Mouse (Mus musculus) lung, embryonic 15.5 days (tissue): ENCODE measurements around the gene Runx3. TPM values are rescaled to one million over a fixed set of nuclear protein-coding genes. Genes with fewer than 3 reads are reported as not detected.
A peak's percentile ranks its signal among the peaks of the same experiment; 100 is the strongest.

ENCODE experiments used
- ATAC-seq: fragments of 200-750 bp; cut with Nextera tagmentation; 2 replicates; pipeline ENCODE4 v1.8.0; 2017; ENCODE audit warnings: moderate number of reproducible peaks, borderline replicate concordance; ENCODE audit not compliant: low FRiP score, low TSS enrichment; ENCODE audit errors: extremely low read depth
- H3K27ac ChIP-seq: fragments of 300-500 bp; sonication (generic); 2 replicates; pipeline ENCODE4 v1.5.1; 2015; ENCODE audit warnings: moderate library complexity, mild to moderate bottlenecking, inconsistent platforms
- H3K27me3 ChIP-seq: fragments of 300-500 bp; sonication (generic); 2 replicates; pipeline ENCODE4 v1.6.1; 2015; ENCODE audit warnings: inconsistent platforms
- H3K36me3 ChIP-seq: fragments of 300-500 bp; sonication (generic); 2 replicates; pipeline ENCODE4 v1.6.1; 2015; ENCODE audit warnings: inconsistent platforms
- H3K4me1 ChIP-seq: fragments of 300-500 bp; sonication (generic); 2 replicates; pipeline ENCODE4 v1.6.1; 2015; ENCODE audit warnings: inconsistent platforms
- H3K4me2 ChIP-seq: fragments of 300-500 bp; sonication (generic); 2 replicates; pipeline ENCODE4 v1.6.1; 2015; ENCODE audit warnings: inconsistent platforms, mild to moderate bottlenecking, moderate library complexity
- H3K4me3 ChIP-seq: fragments of 300-500 bp; sonication (generic); 2 replicates; pipeline ENCODE4 v1.5.1; 2015; ENCODE audit warnings: mild to moderate bottlenecking, inconsistent platforms
- H3K9ac ChIP-seq: fragments of 300-500 bp; sonication (generic); 2 replicates; pipeline ENCODE4 v1.6.1; 2015; ENCODE audit warnings: inconsistent platforms
- H3K9me3 ChIP-seq: fragments of 300-500 bp; sonication (generic); 2 replicates; pipeline ENCODE4 v1.6.1; 2016; ENCODE audit warnings: inconsistent platforms
- WGBS: fragments of 180-500 bp; shearing (Covaris S2); methylation state at CpG from one replicate; pipeline ENCODE4 v1.1.7; 2015; 5-methylcytosine and 5-hydroxymethylcytosine counted together
- polyA plus RNA-seq: library from polyadenylated mRNA; unstranded; fragments of >200 nt; fragmentation: Nextera tagmentation; extraction: Ambion mirVana; gene quantifications from 2 replicates; pipeline ENCODE4 v1.2.1, GENCODE M21; 2015

Runx3 gene
- polyA plus RNA-seq, 1 experiment from 2014 or later = 0.20 TPM

DNA sequence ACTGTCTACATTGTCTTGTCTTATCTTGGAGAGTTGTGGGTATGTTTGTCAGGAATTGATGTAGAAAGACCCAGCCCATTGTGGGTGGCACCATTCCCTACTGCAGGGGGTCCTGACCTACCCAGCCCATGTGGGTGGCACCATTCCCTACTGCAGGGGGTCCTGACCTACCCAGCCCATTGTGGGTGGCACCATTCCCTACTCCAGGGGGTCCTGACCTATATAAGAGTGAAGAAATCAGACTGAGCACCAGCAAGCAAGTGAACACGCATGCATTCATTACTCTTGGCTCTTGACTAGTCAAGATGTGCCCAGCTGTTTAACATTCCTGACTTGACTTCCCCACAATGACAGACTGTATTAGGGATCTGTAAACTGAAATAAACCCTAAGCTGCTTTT is 69.9 kb downstream of the Runx3 start:
- ATAC-seq = no peak
- H3K27me3 ChIP-seq = no peaks in the 10 kb centered on the region
- no peak overlapping the region for H3K4me2 ChIP-seq
- H3K36me3 ChIP-seq = no peaks in the 10 kb centered on the region
- H3K9ac ChIP-seq = no peak overlapping the region
- H3K9me3 ChIP-seq = no peaks in the 10 kb centered on the region
- H3K4me1 ChIP-seq = no peaks in the 10 kb centered on the region
- H3K27ac ChIP-seq = no peak overlapping the region
- 86% methylated on average over 1 of the region's 1 CpGs for WGBS
- H3K4me3 ChIP-seq = no peak overlapping the region

DNA sequence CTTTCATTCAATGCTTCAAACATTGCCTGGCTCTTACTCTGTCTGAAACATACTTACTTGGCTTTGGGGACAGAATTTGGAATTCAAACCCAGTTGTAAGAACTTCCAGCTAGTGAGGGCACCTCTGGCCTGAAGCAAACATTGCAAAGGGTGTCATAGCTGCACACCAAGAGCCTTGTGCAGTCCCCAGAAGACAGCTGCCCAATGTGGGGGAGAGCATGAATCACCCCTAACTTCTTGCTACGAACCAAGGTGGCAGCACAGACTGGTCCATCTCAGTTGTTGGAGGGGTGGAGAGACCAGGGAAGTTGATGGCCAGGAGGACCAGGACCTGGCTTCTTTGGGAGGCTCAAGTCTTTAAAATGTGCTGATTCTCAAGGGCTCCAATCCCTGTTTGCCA is 70.7 kb downstream of the Runx3 start:
- H3K27ac ChIP-seq = no peak overlapping the region
- no peak for ATAC-seq
- H3K4me2 ChIP-seq = no peak overlapping the region
- H3K9ac ChIP-seq = no peak overlapping the region
- H3K9me3 ChIP-seq = no peaks in the 10 kb centered on the region
- 60% methylated on average over 1 of the region's 1 CpGs for WGBS
- no peak overlapping the region for H3K4me3 ChIP-seq
- no peaks in the 10 kb centered on the region for H3K27me3 ChIP-seq
- no peaks in the 10 kb centered on the region for H3K4me1 ChIP-seq
- no peaks in the 10 kb centered on the region for H3K36me3 ChIP-seq

DNA sequence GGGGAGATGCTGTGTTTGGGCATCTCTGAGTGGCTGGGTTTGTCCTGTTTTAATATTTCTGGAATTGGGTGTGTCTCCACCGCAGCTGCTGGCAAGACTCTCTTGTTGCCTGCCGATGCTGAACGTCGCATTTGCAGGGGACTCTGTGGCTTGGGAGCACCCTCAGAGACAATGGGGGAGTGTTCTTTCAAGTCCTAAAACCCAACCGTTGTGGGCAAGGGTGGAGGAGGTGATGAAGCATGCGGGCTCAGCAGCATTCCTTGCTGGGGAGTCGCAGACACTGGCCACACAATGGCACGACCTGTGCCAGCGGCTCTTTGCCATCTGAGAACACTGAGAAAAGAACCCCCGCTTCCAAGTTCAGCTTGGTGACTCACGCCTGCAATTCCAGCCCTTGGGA is 71.2 kb downstream of the Runx3 start:
- Histone ChIP-seq H3K9ac (no peak overlapping the region), H3K27ac (no peak overlapping the region), H3K9me3 (no peaks in the 10 kb centered on the region), H3K36me3 (no peaks in the 10 kb centered on the region), H3K4me3 (no peak overlapping the region), H3K4me1 (no peaks in the 10 kb centered on the region), H3K27me3 (no peaks in the 10 kb centered on the region), H3K4me2 (no peak overlapping the region)
- WGBS = 69% methylated on average over 11 of the region's 11 CpGs
- ATAC-seq = no peak

DNA sequence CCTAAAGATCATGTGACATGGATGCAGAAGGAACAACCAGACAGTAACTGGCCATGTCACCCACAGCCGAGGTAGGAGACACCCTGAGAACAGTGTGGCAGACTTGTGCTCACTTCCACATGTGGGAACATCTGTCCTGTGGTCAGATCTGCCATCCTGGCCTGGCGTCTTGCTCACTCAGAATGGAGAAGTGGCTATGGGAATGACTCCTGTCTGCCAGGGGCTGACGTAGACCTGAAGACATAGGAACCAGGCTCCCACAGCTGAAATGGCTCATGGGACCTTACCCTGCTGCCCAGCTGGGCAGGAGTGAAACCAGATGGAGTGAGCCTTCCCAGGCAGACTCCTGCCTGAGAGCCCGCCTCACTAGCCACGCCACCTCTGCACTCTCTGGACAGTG is 72.4 kb downstream of the Runx3 start:
- Histone ChIP-seq H3K4me3 (no peak overlapping the region), H3K27ac (no peak overlapping the region), H3K4me2 (no peak overlapping the region), H3K9me3 (no peaks in the 10 kb centered on the region), H3K36me3 (no peaks in the 10 kb centered on the region), H3K4me1 (no peaks in the 10 kb centered on the region), H3K9ac (no peak overlapping the region), H3K27me3 (no peaks in the 10 kb centered on the region)
- 64% methylated on average over 5 of the region's 5 CpGs for WGBS
- ATAC-seq = no peak; the same call in 1 of the 2 replicates

DNA sequence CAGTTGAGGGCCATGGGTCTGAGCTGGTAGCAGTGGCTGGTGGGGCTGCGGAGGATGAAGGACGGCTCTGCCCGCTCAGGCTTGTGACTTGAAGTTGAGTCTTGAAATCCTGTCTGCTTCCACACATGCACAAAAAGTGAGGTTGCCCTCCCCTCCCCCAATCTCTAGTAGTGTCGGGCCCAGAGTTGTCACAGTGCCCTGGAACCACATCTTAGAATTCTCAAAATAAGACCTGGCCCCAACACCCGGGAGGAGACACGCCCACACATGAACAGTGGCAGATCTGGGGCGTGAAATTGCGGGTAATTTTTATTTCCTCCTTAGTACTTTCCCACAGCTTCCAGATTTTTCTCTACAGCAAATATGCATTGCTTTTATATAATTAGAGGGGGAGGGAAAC is 77.4 kb downstream of the Runx3 start:
- no peak overlapping the region for H3K4me3 ChIP-seq
- H3K36me3 ChIP-seq = no peaks in the 10 kb centered on the region
- no peak for ATAC-seq
- no peak overlapping the region for H3K4me2 ChIP-seq
- WGBS = 76% methylated on average over 8 of the region's 8 CpGs
- H3K4me1 ChIP-seq = no peaks in the 10 kb centered on the region
- no peak overlapping the region for H3K9ac ChIP-seq
- no peaks in the 10 kb centered on the region for H3K9me3 ChIP-seq
- no peak overlapping the region for H3K27ac ChIP-seq
- H3K27me3 ChIP-seq = peaks cover 3% of the 10 kb centered on the region; the same call in 1 of the 2 replicates

DNA sequence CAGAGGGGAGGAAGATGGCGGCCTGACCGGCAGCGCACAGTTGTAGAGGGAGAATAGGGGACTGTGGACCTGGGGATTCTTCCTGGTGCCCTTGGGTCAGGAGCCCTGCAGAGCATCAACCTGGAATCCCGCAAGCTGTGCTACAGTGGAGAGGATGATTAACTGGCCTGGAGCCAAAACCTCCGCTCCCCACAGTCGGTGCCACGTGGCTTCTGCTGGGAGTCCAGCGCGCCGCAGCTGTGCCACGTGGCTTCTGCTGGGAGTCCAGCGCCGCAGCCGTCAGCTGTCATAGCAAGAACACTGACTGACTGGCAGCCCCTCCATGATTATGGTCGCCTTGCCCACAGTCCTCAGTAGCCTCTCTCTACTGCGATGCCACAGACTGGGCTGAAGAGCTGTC is 81.3 kb downstream of the Runx3 start:
- no peak overlapping the region for H3K9ac ChIP-seq
- H3K36me3 ChIP-seq = no peaks in the 10 kb centered on the region
- no peak overlapping the region for H3K4me3 ChIP-seq
- 71% methylated on average over 16 of the region's 16 CpGs for WGBS
- no peak overlapping the region for H3K27ac ChIP-seq
- no peak overlapping the region for H3K4me2 ChIP-seq
- peaks cover 22% of the 10 kb centered on the region for H3K4me1 ChIP-seq
- no peaks in the 10 kb centered on the region for H3K9me3 ChIP-seq
- H3K27me3 ChIP-seq = peaks cover 29% of the 10 kb centered on the region
- ATAC-seq = no peak

DNA sequence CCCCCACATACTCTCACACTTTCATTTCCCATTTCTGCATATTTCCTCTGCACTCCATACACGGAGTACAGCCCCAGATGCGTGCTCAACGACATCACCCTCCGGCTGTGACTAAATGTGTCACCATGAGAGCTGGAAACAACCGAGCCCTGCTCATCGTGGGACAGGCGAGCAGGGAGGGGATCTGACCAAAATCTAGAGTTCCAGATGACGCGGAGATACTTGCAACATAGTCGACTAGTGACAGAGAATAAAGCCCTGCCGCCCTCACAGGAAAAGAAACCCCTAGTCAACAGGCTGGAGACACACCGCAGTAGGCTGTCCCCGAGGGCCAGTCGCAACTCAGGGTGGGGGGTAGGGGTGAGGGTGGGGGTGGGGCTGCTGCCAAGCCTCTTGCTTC is 82.8 kb downstream of the Runx3 start:
- 1% methylated on average over 13 of the region's 14 CpGs for WGBS
- H3K27ac ChIP-seq = no peak overlapping the region
- peaks cover 22% of the 10 kb centered on the region for H3K4me1 ChIP-seq
- ATAC-seq = peak; percentile 49; the same call in 1 of the 2 replicates
- H3K27me3 ChIP-seq = peaks cover 33% of the 10 kb centered on the region
- peak overlapping the region; percentile 65 for H3K4me2 ChIP-seq
- H3K9me3 ChIP-seq = no peaks in the 10 kb centered on the region
- H3K4me3 ChIP-seq = peak overlapping the region; percentile 28
- H3K36me3 ChIP-seq = no peaks in the 10 kb centered on the region
- H3K9ac ChIP-seq = no peak overlapping the region

DNA sequence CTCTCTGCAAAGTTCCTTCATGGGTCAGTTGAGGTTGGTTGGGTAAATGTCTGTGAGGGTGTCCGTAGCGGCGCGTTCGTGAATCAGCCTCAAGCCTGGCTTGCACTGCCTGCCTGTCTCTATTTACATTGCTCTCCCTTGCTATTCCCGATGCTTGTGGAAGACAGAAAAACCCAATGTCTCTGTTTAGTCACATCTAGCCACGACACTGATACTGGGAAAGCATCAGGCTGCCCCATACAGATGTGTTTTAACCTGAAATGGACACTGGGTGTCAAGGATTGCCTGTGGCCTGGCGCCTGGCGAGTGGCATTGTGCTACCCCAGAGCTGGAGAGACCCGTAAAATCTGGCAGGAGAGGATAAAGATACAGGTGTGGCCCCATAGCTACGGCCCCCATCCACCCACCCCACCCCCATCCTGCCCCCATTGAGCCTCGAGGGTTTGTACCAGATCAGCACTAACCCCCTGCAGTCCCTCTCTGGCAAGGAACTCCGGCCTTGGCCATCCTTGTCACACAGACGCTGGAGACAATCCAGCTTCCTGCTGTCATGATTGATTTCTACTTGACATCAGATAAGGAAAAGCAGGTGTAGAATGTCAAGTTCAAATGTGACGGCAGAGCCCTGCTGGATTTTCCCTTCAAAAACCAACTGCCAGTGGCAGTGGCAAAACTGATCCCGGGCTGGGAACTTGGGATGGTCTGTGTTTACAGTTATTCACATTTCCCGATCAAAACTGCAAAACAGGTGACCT is 83.5 kb downstream of the Runx3 start:
- Histone ChIP-seq H3K27ac (no peak overlapping the region), H3K4me3 (peak overlapping the region; percentile 28), H3K9me3 (no peaks in the 10 kb centered on the region), H3K36me3 (no peaks in the 10 kb centered on the region), H3K4me2 (peak overlapping the region; percentile 65), H3K27me3 (peaks cover 33% of the 10 kb centered on the region), H3K4me1 (peaks cover 22% of the 10 kb centered on the region), H3K9ac (no peak overlapping the region)
- no peak for ATAC-seq
- WGBS = 8% methylated on average over 17 of the region's 17 CpGs

DNA sequence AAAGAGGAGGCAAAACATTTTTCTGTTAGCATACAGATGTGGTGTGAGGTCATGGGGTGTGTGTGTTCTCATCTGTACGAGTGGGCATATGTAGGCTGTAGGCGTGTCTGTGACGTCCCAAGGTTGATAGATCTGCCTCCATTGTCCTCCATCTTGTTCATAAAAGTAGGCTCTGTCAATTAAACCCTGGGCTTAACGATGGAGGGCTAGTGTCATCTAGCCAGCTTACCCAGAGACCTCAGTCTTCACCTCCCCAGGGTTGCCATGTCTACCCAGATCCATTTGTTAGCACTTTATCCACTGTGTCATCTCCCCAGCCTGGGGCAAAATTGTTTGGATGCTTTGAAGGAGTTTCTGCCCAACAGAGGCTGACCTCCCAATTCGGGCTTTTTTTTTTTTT is 84.2 kb downstream of the Runx3 start:
- Histone ChIP-seq H3K4me3 (no peak overlapping the region), H3K9me3 (no peaks in the 10 kb centered on the region), H3K36me3 (no peaks in the 10 kb centered on the region), H3K27ac (no peak overlapping the region), H3K4me2 (no peak overlapping the region), H3K9ac (no peak overlapping the region), H3K4me1 (peaks cover 22% of the 10 kb centered on the region), H3K27me3 (peaks cover 33% of the 10 kb centered on the region)
- no peak for ATAC-seq
- 40% methylated on average over 5 of the region's 5 CpGs for WGBS

DNA sequence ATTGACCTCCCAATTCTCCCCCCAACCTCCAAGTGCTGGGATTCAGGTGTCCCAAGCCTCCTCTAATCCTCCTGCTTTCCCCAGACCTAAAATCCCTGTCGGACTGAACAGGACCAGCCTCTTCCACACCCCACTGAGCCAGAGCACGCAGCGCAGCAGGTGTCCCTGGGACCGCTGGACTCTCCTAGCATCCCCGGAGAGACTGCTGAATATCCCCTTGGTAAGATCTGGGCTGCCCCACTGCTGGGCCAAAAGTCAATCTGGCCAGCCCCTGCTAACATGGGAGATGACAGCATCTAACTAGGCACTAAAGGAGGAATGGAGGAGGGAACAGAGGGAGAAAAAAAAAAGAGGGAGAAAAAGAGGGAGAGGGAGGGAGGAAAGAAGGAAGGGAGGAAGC is 84.8 kb downstream of the Runx3 start:
- Histone ChIP-seq H3K27me3 (peaks cover 33% of the 10 kb centered on the region), H3K9me3 (no peaks in the 10 kb centered on the region), H3K27ac (no peak overlapping the region), H3K9ac (no peak overlapping the region), H3K4me2 (no peak overlapping the region), H3K4me3 (no peak overlapping the region), H3K4me1 (peaks cover 22% of the 10 kb centered on the region), H3K36me3 (no peaks in the 10 kb centered on the region)
- 18% methylated on average over 5 of the region's 5 CpGs for WGBS
- ATAC-seq = no peak

DNA sequence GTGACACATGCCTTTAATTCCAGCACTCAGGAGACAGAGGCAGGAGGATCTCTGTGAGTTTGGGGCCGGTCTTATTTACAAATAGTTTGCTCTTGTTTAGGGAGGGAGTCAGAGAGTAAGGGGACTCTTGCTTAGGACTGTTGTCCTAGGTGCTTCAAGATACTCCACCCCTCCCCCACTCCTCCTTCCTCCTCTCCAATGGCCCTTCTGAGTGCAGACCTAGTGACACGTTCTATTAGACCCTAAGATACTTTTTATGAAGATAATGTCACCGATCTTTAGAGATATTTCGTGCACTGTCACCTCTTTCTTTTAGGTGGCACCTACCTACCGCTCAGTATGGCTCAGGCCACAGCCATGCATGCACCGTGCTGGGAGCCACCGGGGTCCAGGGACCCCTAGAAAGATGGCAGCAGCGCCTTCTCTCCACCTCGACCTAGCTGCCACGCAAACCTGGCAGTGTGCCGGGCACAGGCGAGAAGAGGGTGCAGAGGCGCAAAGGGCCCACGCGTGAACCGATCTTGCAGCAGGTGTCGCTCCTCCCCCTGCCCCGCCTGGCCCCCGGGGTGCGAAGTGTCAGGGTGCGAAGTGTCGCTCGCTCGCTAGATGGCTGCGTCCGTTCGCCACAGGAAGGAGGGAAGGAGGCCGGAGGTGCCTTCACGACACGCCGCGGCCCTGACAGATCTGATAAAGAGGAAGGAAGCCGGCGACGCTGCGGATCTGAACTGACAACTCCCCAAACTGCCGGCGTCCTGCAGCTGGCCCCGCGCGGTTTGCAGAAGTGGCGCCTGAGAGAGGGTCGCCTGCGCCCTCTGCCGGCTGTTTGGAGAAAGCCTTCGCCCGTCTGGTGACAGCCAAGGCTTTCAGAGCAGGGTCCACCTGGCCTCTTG is 85.5 kb downstream of the Runx3 start:
- Histone ChIP-seq H3K4me1 (peaks cover 22% of the 10 kb centered on the region), H3K27me3 (peaks cover 33% of the 10 kb centered on the region), H3K9me3 (no peaks in the 10 kb centered on the region), H3K9ac (peak overlapping the region; percentile 37; the same call in 1 of the 2 replicates), H3K36me3 (no peaks in the 10 kb centered on the region), H3K27ac (no peak overlapping the region), H3K4me3 (peak overlapping the region; percentile 38), H3K4me2 (peak overlapping the region; percentile 89)
- WGBS = 2% methylated on average over 40 of the region's 47 CpGs
- ATAC-seq = peak; percentile 46

DNA sequence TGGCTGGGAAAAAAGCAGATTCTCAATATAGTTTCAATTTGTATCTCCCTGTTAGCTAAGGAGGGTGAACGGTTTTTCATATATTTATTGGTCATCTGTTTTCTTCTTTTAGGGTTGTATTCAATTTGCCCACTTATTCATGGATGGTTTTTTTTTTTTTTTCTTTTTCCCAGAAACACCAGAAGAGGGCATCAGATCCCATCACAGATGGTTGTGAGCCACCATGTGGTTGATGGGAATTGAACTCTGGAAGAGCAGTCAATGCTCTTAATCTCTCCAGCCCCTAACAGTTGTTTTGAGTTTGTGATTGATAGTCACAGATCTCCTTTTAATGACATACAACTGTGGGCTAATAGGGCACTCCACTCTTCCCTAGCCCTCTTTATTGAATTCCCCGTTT is 89.4 kb downstream of the Runx3 start:
- ATAC-seq = no peak
- H3K4me3 ChIP-seq = no peak overlapping the region
- 69% methylated on average over 2 of the region's 2 CpGs for WGBS

More for the DNA sequence above, 89.4 kb downstream of the Runx3 start:
- Histone ChIP-seq H3K4me1 (peaks cover 10% of the 10 kb centered on the region), H3K9me3 (no peaks in the 10 kb centered on the region), H3K4me2 (no peak overlapping the region), H3K27ac (no peak overlapping the region), H3K9ac (no peak overlapping the region), H3K27me3 (peaks cover 19% of the 10 kb centered on the region), H3K36me3 (peaks cover 11% of the 10 kb centered on the region)
